Mouse (Mus musculus): ENCODE measurements around the gene Vav2. TPM values are rescaled to one million over a fixed set of nuclear protein-coding genes. Genes with fewer than 3 reads are reported as not detected.
A peak's percentile ranks its signal among the peaks of the same experiment; 100 is the strongest.

Vav2 gene
- total and polyA plus RNA-seq, 2 experiments from 2014 or later: 6.4 to 33.6 TPM

DNA sequence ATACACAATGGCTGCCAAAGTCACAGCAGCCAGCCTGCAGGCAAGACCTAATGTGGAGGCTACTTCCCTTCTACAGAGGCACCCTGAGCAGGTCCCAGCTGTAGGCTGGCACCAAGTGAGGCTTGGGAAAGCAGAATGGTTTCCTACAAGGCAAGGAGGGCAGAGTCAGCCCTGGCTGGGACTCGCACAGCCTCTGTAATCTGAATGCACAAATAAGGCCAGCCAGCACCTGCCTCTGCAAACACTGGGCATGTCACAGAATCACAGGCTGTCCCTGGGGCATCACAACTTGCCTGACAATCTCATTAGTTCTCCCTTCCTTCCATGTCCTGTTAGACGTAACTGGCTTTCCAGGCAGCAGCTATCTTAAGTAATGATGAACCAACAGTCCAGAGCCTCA lies 68.4 kb downstream of the Vav2 start:
- peaks cover 3% of the 10 kb centered on the region for H3K4me1 ChIP-seq (ENCODE audit: insufficient read depth, low read length)
- no peak for ATAC-seq (ENCODE audit: low FRiP score)
- peak; percentile 41 for DNase-seq (ENCODE audit: low spot score)
- no peak overlapping the region for H3K4me2 ChIP-seq (ENCODE audit: low read depth, low read length, poor library complexity, severe bottlenecking)
- no peaks in the 10 kb centered on the region for H3K9me3 ChIP-seq (ENCODE audit: low read length)
- no peaks in the 10 kb centered on the region for H3K27me3 ChIP-seq (ENCODE audit: insufficient read depth, low read length)
- WGBS: 11% methylated on average over 2 of the region's 2 CpGs
- no peak overlapping the region for H3K27ac ChIP-seq (ENCODE audit: low read depth, low read length)
- no peak overlapping the region for H3K4me3 ChIP-seq (ENCODE audit: low read depth, low read length)
- no peak overlapping the region for H3K9ac ChIP-seq (replicated peaks; ENCODE audit: low read length, poor library complexity, severe bottlenecking)
- no peaks in the 10 kb centered on the region for H3K36me3 ChIP-seq (ENCODE audit: insufficient read depth, low read length)
- TF ChIP-seq CTCF (IDR thresholded peaks at IDR 0.05): no peak

DNA sequence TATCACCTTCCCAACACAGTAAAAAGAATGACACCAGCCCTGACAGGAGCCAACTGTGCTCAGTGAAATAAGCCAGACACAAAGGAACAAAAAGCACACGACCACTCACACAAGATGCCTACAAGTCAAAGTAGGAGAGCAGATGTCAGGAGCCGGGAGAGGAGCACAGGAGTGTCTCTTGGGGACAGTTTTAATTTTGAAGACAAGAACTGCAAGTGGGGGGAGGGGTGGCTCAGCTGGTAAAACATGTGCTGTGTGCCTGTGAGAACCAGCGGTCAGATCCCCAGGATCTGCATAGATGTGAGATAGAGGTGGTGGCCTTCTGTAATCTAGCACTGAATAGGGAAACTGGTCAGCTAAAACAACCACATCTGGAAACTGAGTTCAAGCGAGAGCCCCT lies 71.1 kb downstream of the Vav2 start:
- no peak overlapping the region for H3K9ac ChIP-seq (replicated peaks; ENCODE audit: low read length, poor library complexity, severe bottlenecking)
- no peak for ATAC-seq (ENCODE audit: low FRiP score)
- no peaks in the 10 kb centered on the region for H3K4me1 ChIP-seq (ENCODE audit: insufficient read depth, low read length)
- no peak for DNase-seq (ENCODE audit: low spot score)
- H3K4me2 ChIP-seq (ENCODE audit: low read depth, low read length, poor library complexity, severe bottlenecking): no peak overlapping the region
- no peaks in the 10 kb centered on the region for H3K36me3 ChIP-seq (ENCODE audit: insufficient read depth, low read length)
- no peak for TF ChIP-seq CTCF (IDR thresholded peaks at IDR 0.05)
- WGBS: 45% methylated on average over 4 of the region's 4 CpGs
- H3K4me3 ChIP-seq (ENCODE audit: low read depth, low read length): no peak overlapping the region
- no peaks in the 10 kb centered on the region for H3K9me3 ChIP-seq (ENCODE audit: low read length)
- no peaks in the 10 kb centered on the region for H3K27me3 ChIP-seq (ENCODE audit: insufficient read depth, low read length)
- no peak overlapping the region for H3K27ac ChIP-seq (ENCODE audit: low read depth, low read length)

DNA sequence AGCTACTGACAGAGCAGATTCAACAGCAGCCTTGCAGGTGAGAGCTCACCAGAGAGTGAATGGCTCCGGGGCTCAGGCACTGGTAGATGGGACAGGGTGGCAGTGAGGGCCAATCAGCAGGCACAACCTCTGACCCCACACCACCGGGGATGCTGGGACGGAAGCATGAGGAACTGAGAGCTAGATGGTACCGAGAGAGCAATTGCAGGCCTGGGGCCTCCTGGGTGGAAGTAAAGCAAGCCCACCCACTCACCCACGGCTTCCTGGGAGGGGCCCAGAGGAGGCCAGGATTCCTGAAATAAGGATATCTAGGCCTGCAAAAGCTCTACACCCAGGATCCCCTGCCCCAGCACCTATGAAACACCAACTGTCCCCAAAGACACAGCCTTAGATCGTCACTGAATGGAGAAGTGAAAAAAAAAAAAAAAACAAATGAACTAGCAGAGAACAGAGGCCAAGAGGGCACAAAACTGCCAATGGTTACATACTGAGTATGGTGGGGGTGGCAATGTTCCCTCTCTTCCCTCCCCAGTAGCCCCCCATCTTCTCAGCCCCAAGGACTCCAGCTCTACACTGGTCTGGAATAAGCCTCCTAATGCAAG lies 72.1 kb downstream of the Vav2 start:
- WGBS: 80% methylated on average over 6 of the region's 6 CpGs
- Histone ChIP-seq H3K4me1 (ENCODE audit: insufficient read depth, low read length) (no peaks in the 10 kb centered on the region), H3K4me3 (ENCODE audit: low read depth, low read length) (no peak overlapping the region), H3K36me3 (ENCODE audit: insufficient read depth, low read length) (no peaks in the 10 kb centered on the region), H3K27ac (ENCODE audit: low read depth, low read length) (no peak overlapping the region), H3K9ac (replicated peaks; ENCODE audit: low read length, poor library complexity, severe bottlenecking) (no peak overlapping the region), H3K27me3 (ENCODE audit: insufficient read depth, low read length) (no peaks in the 10 kb centered on the region), H3K4me2 (ENCODE audit: low read depth, low read length, poor library complexity, severe bottlenecking) (no peak overlapping the region), H3K9me3 (ENCODE audit: low read length) (no peaks in the 10 kb centered on the region)
- DNase-seq (ENCODE audit: low spot score) (no peak), ATAC-seq (ENCODE audit: low FRiP score) (no peak)
- TF ChIP-seq CTCF (IDR thresholded peaks at IDR 0.05): no peak

DNA sequence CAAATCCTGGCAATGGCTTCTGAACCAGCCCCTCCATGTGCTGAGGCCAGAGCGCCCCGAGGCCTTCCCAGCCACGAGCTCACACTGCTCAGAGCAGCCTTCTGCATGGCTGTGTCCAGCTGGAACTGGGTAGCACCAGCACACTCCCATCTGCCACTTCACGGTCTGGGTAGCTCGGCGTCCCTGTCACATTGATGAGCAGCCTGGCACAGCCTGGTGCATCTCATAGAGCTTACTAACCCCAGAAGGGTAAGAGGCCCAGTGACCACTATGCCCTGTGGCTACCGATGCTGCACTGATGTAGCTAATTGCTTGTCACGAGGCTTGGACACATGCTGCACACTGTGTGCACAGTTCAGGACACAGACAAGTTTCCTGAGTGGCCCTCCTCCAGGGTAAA lies 74.1 kb downstream of the Vav2 start:
- Histone ChIP-seq H3K4me3 (ENCODE audit: low read depth, low read length) (no peak overlapping the region), H3K9ac (replicated peaks; ENCODE audit: low read length, poor library complexity, severe bottlenecking) (no peak overlapping the region), H3K4me2 (ENCODE audit: low read depth, low read length, poor library complexity, severe bottlenecking) (no peak overlapping the region), H3K36me3 (ENCODE audit: insufficient read depth, low read length) (no peaks in the 10 kb centered on the region), H3K27me3 (ENCODE audit: insufficient read depth, low read length) (no peaks in the 10 kb centered on the region), H3K27ac (ENCODE audit: low read depth, low read length) (no peak overlapping the region), H3K9me3 (ENCODE audit: low read length) (no peaks in the 10 kb centered on the region), H3K4me1 (ENCODE audit: insufficient read depth, low read length) (no peaks in the 10 kb centered on the region)
- DNase-seq (ENCODE audit: low spot score) (peak; percentile 80), ATAC-seq (ENCODE audit: low FRiP score) (peak; percentile 66; the same call in 1 of the 2 replicates)
- TF ChIP-seq CTCF (IDR thresholded peaks at IDR 0.05): no peak
- 74% methylated on average over 8 of the region's 8 CpGs for WGBS

DNA sequence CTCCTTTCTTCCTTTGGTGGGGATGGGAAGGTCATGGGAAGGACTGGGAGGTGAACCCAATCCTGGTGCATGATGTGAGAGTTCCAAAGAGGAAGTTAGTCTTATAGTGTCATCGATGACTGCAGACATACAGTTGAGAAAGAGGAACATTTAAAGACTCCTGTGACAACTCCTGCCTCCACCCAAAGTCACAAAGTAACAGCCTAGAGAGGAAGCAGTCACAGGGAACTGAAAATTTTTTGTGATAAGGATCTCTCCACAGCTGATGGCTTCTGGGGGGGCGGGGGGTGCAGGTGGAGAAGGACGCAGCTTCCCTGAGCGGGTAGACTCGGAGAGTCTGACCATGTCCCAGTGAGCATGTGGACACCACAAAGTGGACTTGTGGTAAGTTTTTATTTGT lies 76.5 kb downstream of the Vav2 start:
- Histone ChIP-seq H3K4me1 (ENCODE audit: insufficient read depth, low read length) (no peaks in the 10 kb centered on the region), H3K9me3 (ENCODE audit: low read length) (no peaks in the 10 kb centered on the region), H3K27ac (ENCODE audit: low read depth, low read length) (no peak overlapping the region), H3K4me2 (ENCODE audit: low read depth, low read length, poor library complexity, severe bottlenecking) (no peak overlapping the region), H3K36me3 (ENCODE audit: insufficient read depth, low read length) (no peaks in the 10 kb centered on the region), H3K27me3 (ENCODE audit: insufficient read depth, low read length) (no peaks in the 10 kb centered on the region), H3K4me3 (ENCODE audit: low read depth, low read length) (no peak overlapping the region), H3K9ac (replicated peaks; ENCODE audit: low read length, poor library complexity, severe bottlenecking) (no peak overlapping the region)
- ATAC-seq (ENCODE audit: low FRiP score): no peak
- no peak for DNase-seq (ENCODE audit: low spot score)
- no peak for TF ChIP-seq CTCF (IDR thresholded peaks at IDR 0.05)
- 90% methylated on average over 5 of the region's 5 CpGs for WGBS

DNA sequence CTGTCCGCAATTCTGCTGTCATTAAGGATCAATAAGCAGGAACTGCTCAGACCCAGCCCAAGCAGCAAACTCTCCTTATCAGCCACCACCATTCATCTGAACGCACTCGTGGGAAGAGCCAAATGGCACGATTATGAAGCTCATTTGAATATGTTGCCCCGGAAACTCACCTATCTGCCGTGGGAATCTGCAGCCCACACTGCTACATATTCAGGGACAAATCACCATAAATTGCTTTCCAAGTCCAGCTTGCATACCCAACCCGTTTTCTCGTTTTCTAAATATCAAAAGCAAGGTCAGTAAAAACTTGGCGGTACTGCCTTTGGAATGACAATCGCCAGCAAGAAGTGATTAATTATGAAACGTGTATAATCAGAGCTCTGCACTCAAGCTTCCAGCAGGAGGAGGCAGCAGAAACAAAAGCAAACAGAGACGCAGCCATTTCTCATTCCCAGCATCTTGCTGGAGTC lies 82.8 kb downstream of the Vav2 start:
- Histone ChIP-seq H3K27me3 (ENCODE audit: insufficient read depth, low read length) (no peaks in the 10 kb centered on the region), H3K4me3 (ENCODE audit: low read depth, low read length) (no peak overlapping the region; the same call in 1 of the 2 replicates), H3K9me3 (ENCODE audit: low read length) (no peaks in the 10 kb centered on the region), H3K4me2 (ENCODE audit: low read depth, low read length, poor library complexity, severe bottlenecking) (peak overlapping the region; percentile 32), H3K4me1 (ENCODE audit: insufficient read depth, low read length) (peaks cover 11% of the 10 kb centered on the region; the same call in 1 of the 2 replicates), H3K36me3 (ENCODE audit: insufficient read depth, low read length) (no peaks in the 10 kb centered on the region), H3K27ac (ENCODE audit: low read depth, low read length) (peak overlapping the region; percentile 70; the same call in 1 of the 2 replicates), H3K9ac (replicated peaks; ENCODE audit: low read length, poor library complexity, severe bottlenecking) (peak overlapping the region; percentile 42; the same call in 1 of the 2 replicates)
- DNase-seq (ENCODE audit: low spot score) (peak; percentile 62), ATAC-seq (ENCODE audit: low FRiP score) (peak; percentile 34; the same call in 1 of the 2 replicates)
- peak; percentile 50 for TF ChIP-seq CTCF (IDR thresholded peaks at IDR 0.05)
- 10% methylated on average over 12 of the region's 12 CpGs for WGBS

Data from midbrain, postnatal 0 days (tissue).